8 mouse cellular contexts compared by ENCODE assay signal in the genomic region with DNA sequence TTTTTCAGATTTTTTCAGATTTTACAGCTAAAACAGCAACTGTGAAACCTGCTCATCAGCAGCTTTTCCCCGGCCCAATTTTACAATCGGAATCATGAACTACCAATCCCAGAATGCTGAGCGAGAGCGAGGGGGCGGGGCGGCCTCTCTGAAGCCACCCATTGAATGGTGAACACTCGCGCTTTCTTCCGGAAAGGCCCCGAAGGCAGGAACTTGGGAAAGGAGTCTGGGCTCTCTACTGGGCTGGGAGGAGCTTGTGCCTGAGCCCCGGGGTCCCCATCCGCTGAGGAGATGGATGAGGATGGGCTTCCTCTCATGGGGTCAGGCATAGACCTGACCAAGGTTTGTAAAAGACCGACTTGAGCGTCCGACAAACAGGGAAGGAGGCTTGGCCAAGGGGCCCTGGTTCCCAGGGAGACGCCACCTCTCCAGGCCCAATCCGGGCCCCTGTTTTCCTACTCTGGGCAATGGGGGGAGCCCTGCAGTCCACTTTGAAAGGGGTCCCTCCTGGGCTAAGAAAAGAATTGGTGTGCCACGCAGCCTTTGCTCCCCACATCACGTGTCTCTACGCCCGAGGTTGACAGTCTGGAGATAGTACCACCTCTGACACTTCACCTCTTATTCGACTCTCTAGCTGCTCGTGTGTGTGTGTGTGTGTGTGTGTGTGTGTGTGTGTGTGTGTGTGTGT. TPM values are rescaled to one million over a fixed set of nuclear protein-coding genes. Genes with fewer than 3 reads are reported as not detected.
DNase-seq lines count a peak whose midpoint lies in the region; ATAC-seq and TF ChIP-seq lines count a peak whose summit lies in the region.

A gene (plus strand): TSS at position 143 of the 688 bp plus-strand sequence.

- intact Hi-C loops in heart, postnatal 10 days (cut with DNase I) = loop anchor here (5.0 kb wide), 1 partner anchor 54 kb away; a partner anchor contains a TSS

- TF ChIP-seq EP300 in ES-Bruce4 (IDR thresholded peaks at IDR 0.05; ENCODE audit: insufficient read depth, low read depth, low read length) = no peak
- TF ChIP-seq EP300 in liver, postnatal 0 days (IDR thresholded peaks at IDR 0.05; ENCODE audit: low read depth) = no peak

- H3K9me3 ChIP-seq in ES-Bruce4 (replicated peaks; ENCODE audit: control insufficient read depth, insufficient read depth, low read length, poor library complexity, severe bottlenecking) = no peaks in the 10 kb centered on the region
- no peaks in the 10 kb centered on the region for H3K9me3 ChIP-seq in forebrain, embryonic 13.5 days (replicated peaks)
- no peaks in the 10 kb centered on the region for H3K9me3 ChIP-seq in liver, postnatal 0 days (ENCODE audit: low read length)
- no peaks in the 10 kb centered on the region for H3K9me3 ChIP-seq in neural tube, embryonic 14.5 days (ENCODE audit: control insufficient read depth, low read length)

- H3K4me1 ChIP-seq in ES-Bruce4 (ENCODE audit: control insufficient read depth, insufficient read depth, low read length) = no peaks in the 10 kb centered on the region
- H3K4me1 ChIP-seq in forebrain, embryonic 13.5 days = peaks cover 6% of the 10 kb centered on the region
- H3K4me1 ChIP-seq in liver, postnatal 0 days (ENCODE audit: insufficient read depth) = 0 out of 2 replicates have a peak, but pooled peaks cover 3% of the 10 kb centered on the region
- peaks cover 3% of the 10 kb centered on the region; the same call in 1 of the 2 replicates for H3K4me1 ChIP-seq in neural tube, embryonic 14.5 days (ENCODE audit: control insufficient read depth, insufficient read depth, low read length)

- TF ChIP-seq POLR2A in ES-Bruce4 (IDR thresholded peaks at IDR 0.05; ENCODE audit: insufficient read depth, low read length) = peak; percentile 34

- H3K36me3 ChIP-seq in ES-Bruce4 (ENCODE audit: control insufficient read depth, insufficient read depth, low read length, poor library complexity, severe bottlenecking) = peaks cover 4% of the 10 kb centered on the region; the same call in 1 of the 2 replicates
- H3K36me3 ChIP-seq in forebrain, embryonic 13.5 days (ENCODE audit: poor library complexity, severe bottlenecking) = peaks cover 7% of the 10 kb centered on the region
- H3K36me3 ChIP-seq in liver, postnatal 0 days (replicated peaks; ENCODE audit: insufficient read depth, low read length) = no peaks in the 10 kb centered on the region; the same call in 1 of the 2 replicates
- H3K36me3 ChIP-seq in neural tube, embryonic 14.5 days (ENCODE audit: control insufficient read depth, insufficient read depth, low read length) = no peaks in the 10 kb centered on the region

- WGBS in forebrain, embryonic 13.5 days = 1% methylated on average over 23 of the region's 23 CpGs
- 1% methylated on average over 23 of the region's 23 CpGs for WGBS in large intestine, adult 2 months
- WGBS in liver, postnatal 0 days (ENCODE audit: insufficient replicate concordance) = 1% methylated on average over 23 of the region's 23 CpGs
- WGBS in neural tube, embryonic 14.5 days = 3% methylated on average over 23 of the region's 23 CpGs

- 0 out of 2 replicates have a peak within 1 kb of the TSS, but pooled peaks have one; percentile 23 for H3K27ac ChIP-seq in ES-Bruce4 (ENCODE audit: insufficient read depth, low read length)
- peak within 1 kb of the TSS; percentile 85 for H3K27ac ChIP-seq in forebrain, embryonic 13.5 days
- peak within 1 kb of the TSS; percentile 70 for H3K27ac ChIP-seq in liver, postnatal 0 days (ENCODE audit: low read depth)
- peak within 1 kb of the TSS; percentile 76 for H3K27ac ChIP-seq in neural tube, embryonic 14.5 days (ENCODE audit: low read depth, low read length)

- H3K4me3 ChIP-seq in ES-Bruce4 (ENCODE audit: low read depth, low read length) = peak within 1 kb of the TSS; percentile 94
- H3K4me3 ChIP-seq in forebrain, embryonic 13.5 days = peak within 1 kb of the TSS; percentile 65
- H3K4me3 ChIP-seq in liver, postnatal 0 days (ENCODE audit: low read depth, low read length) = peak within 1 kb of the TSS; percentile 71
- peak within 1 kb of the TSS; percentile 60 for H3K4me3 ChIP-seq in neural tube, embryonic 14.5 days (ENCODE audit: low read depth, low read length)

- H3K4me2 ChIP-seq in forebrain, embryonic 13.5 days = peak within 1 kb of the TSS; percentile 68
- peak within 1 kb of the TSS; percentile 77 for H3K4me2 ChIP-seq in liver, postnatal 0 days (ENCODE audit: low read depth, low read length)
- peak within 1 kb of the TSS; percentile 63 for H3K4me2 ChIP-seq in neural tube, embryonic 14.5 days (ENCODE audit: low read depth, low read length)

- H3K9ac ChIP-seq in ES-Bruce4 (ENCODE audit: low read depth, poor library complexity, severe bottlenecking) = peak within 1 kb of the TSS; percentile 76
- peak within 1 kb of the TSS; percentile 81 for H3K9ac ChIP-seq in forebrain, embryonic 13.5 days
- H3K9ac ChIP-seq in liver, postnatal 0 days (replicated peaks) = peak within 1 kb of the TSS; percentile 80
- peak within 1 kb of the TSS; percentile 62 for H3K9ac ChIP-seq in neural tube, embryonic 14.5 days (replicated peaks; ENCODE audit: low read depth, low read length)

- ATAC-seq in cerebellum, adult (ENCODE audit: insufficient number of reproducible peaks, low FRiP score, low TSS enrichment) = peak; percentile 98
- ATAC-seq in forebrain, embryonic 13.5 days = peak; percentile 100
- peak; percentile 98 for ATAC-seq in liver, postnatal 0 days
- ATAC-seq in neural tube, embryonic 14.5 days (ENCODE audit: low read depth) = peak; percentile 100

- peak; percentile 93 to 95 for DNase-seq in heart, postnatal 10 days
- peak; percentile 70 for DNase-seq in large intestine, adult 2 months (ENCODE audit: low read depth, low spot score)
- DNase-seq in liver, postnatal 0 days = peak; percentile 90
- DNase-seq in testis, postnatal 10 days (ENCODE audit: low spot score) = peak; percentile 95

- no peak for TF ChIP-seq CTCF in ES-Bruce4 (IDR thresholded peaks at IDR 0.05; ENCODE audit: low read depth, low read length)
- TF ChIP-seq CTCF in liver, postnatal 0 days (IDR thresholded peaks at IDR 0.05; ENCODE audit: low read depth) = no peak

- H3K27me3 ChIP-seq in ES-Bruce4 (ENCODE audit: control insufficient read depth, insufficient read depth, low read length, poor library complexity, severe bottlenecking) = no peaks in the 10 kb centered on the region
- no peaks in the 10 kb centered on the region for H3K27me3 ChIP-seq in forebrain, embryonic 13.5 days
- no peaks in the 10 kb centered on the region for H3K27me3 ChIP-seq in liver, postnatal 0 days (ENCODE audit: insufficient read depth, low read length)
- H3K27me3 ChIP-seq in neural tube, embryonic 14.5 days (ENCODE audit: control insufficient read depth, insufficient read depth, low read length) = no peaks in the 10 kb centered on the region

RNA-seq across cellular contexts. Expression of the gene that starts here (rescaled TPM):
- polyA plus RNA-seq in ES-Bruce4 (2011; ENCODE audit: insufficient read depth, insufficient read length, low read depth, missing spikeins) = 57.9 and 60.8 TPM in 2 replicates
- polyA plus RNA-seq in forebrain, embryonic 13.5 days (2015; fragmentation: Nextera tagmentation; extraction: Ambion mirVana) = 45.1 and 46.8 TPM in 2 replicates
- total RNA-seq in heart, postnatal 10 days (2021) = 10 to 100 TPM; 30.0 to 31.5 TPM
- 20.8 and 21.2 TPM in 2 replicates for polyA plus RNA-seq in large intestine, adult 2 months (2012; rRNA removed)
- polyA plus RNA-seq in liver, postnatal 0 days (2015; fragmentation: Nextera tagmentation; extraction: Ambion mirVana) = 40.1 and 42.1 TPM in 2 replicates
- polyA plus RNA-seq in neural tube, embryonic 14.5 days (2014; fragmentation: Nextera tagmentation; extraction: Ambion mirVana) = 38.7 and 42.6 TPM in 2 replicates

Comparison
In these comparisons a context has a peak if more than half of its experiments do, and no peak if none do; other contexts are left out.
1. Peak in every context shown above with its lines: DNase-seq, ATAC-seq, H3K4me3 ChIP-seq and H3K27ac ChIP-seq.
2. H3K27ac ChIP-seq: peak in every context shown above with its lines; median percentile 85 in forebrain, embryonic 13.5 days; 76 in neural tube, embryonic 14.5 days; 70 in liver, postnatal 0 days; 23 in ES-Bruce4.